Mouse (Mus musculus): Measurements from ENCODE around the gene Agap3.

Gene Agap3

GRCm38 (mm10) chr5:24428596-24428995, 23.4 kb upstream of the Agap3 start:
- no peak for DNase-seq (ENCODE audit: low spot score)

DNA sequence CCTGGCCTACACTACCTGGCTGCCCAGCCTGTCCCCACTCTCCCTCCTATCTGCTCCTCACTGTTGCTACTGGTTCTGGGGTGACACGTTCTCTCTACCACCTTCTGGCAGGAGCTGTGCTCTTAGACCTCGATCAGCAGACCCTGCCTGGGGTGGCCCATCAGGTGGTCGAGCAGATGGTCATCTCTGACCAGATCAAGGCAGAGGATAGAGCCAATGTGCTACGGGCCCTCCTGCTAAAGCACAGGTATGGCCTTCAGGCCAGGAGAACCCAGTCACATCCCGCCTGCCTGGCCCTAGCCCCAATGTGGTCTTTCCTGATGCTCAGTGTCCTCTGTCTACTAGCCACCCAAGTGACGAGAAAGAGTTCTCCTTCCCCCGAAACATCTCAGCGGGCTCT, 18.0 kb upstream of the Agap3 start:
- no peak for DNase-seq (ENCODE audit: low spot score)

GRCm38 (mm10) chr5:24441187-24441586, 10.8 kb upstream of the Agap3 start:
- DNase-seq (ENCODE audit: low spot score), result no peak

DNA sequence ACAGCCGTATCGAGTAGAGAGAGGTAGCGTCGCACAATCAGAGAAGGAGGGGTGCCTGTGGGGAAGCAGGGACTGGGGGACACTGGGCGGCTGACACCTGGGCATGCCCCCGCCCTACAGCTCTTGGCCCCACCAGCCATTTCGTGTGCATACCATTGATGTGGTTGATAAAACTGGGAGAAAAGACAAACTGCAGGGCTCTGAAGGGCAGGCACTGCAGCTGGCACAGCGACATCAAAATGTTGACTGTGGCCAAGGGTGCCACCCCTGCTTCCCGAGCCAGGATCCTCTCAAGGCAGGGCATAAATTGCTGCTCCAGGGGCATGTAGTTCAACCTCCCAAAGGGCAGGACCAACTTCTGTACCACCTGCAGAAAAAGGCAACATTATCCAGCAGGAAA, 9.9 kb upstream of the Agap3 start:
- no peak for DNase-seq (ENCODE audit: low spot score)

DNA sequence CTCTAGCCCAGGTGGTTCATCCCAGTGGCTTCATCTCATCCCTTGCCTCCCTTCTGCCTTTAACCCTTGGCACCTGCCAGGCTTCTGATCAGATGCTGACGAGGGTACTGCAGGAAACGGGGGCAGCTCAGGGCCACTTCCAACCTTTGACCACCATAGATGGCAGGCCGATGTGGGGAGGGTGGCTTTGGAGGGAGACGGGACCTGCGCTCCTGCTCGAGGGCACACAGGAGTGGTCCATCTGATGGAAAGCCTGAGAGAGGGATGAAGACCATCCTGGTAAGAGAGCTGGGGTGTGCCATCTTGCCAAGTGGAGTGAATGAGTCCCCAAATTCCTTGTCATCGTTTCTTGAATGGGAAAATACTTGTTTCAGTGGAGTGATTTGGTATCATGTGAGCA, 8.8 kb upstream of the Agap3 start:
- DNase-seq (ENCODE audit: low spot score), result no peak

DNA sequence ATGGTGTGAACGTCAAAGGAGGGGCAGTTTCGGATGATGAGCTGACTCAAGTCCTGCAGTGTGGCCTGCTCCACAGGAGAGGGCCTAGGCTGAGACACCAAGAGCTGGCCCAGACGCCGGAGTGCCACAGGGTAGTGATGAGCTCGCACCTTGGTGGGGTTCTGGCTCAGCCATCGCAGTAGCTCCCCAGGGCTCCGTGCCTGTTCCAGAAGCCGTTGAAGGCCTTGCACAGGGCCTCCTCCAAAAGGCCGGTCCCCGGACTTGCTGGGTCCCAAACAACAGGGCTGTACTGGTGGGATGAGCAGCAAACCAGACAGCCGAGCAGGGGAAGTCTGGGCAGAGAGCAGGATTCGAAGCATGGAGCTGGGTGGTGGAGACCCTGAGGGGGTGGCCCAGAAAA, 8.1 kb upstream of the Agap3 start:
- no peak for DNase-seq (ENCODE audit: low spot score)

DNA sequence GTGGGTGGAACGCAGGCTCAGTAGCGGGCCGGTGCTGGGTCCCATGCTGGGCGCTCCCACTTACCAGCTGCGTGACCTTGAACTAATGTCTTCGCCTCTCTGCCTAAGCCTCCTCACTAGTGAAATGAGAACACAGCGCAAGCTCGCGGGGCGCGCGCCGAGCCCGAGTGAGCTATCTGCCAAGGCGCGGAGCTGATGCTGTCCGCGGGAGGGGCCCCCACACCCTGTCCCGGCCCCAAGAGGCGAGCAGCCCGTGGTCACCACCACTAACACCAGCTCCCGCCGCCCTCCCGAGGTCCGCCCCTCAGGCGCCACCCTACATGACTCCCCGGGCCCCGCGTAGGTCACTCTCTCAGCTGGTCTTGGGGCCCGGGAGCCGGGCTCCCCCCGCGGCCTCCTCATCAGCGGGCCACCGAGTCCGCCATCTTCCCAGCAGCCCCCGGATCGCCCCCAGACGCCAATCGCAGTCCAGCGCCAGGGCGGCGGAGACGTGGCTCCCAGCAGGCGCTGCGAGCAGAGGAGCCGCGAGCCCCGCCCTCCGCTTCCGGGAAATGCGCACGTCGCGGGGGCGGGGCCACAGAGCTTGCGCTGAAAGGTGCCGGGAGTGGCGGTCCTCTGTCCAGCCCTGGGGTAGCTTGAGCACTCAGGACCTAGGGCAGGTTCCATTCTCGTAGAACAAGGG, 7.1 kb upstream of the Agap3 start, which contains the start of gene Fastk:
Fastk (minus strand) TSS at position 542 of the 682 bp plus-strand sequence.
- DNase-seq (ENCODE audit: low spot score), result peak; percentile 72

- no peak for DNase-seq (ENCODE audit: low spot score)
Measured at GRCm38 (mm10) chr5:24445428-24446080, 6.4 kb upstream of the Agap3 start.

GRCm38 (mm10) chr5:24446630-24447029, 5.3 kb upstream of the Agap3 start:
- no peak for DNase-seq (ENCODE audit: low spot score)

GRCm38 (mm10) chr5:24447624-24448298, 4.2 kb upstream of the Agap3 start, which contains the start of gene Tmub1:
Tmub1 (minus strand) TSS chr5:24447854.
- DNase-seq (ENCODE audit: low spot score), result no peak

DNA sequence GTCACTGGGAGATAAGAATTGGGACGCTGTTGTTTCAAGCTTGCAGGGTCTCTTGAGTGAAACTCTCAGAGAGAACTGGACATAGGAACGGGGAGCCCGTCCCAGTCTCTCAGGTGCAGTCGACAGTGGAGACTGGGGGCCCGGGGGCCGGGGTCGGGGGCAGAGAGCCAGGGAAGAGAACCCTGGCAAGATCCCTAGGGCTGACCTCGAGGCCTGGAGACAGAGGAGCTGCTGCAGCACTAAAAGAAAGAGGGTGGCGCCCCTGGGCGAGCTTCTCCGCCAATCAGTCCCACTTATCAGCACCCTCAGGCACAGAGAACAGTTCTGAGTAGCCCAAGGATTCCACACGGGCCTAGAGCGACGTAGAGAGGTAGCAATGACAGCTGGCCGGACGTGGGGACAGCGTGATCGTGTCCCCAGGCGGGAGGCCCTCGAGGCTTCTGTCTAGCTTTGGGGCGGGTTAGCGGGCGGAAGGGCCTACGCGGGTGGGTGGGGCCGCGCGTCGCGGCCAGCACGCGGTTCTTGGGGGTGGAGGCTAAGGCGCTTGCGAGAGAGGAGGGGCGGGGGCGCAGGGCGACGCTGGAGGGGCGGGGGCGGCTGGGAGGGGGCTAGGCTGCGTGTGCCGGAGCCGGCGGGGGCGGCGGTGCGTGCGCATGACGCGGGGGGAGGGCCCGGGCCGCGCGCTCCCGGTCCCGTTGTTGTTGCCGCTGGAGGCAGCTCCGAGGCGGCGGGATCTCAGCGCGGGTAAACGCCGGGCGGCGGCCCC, 530 bp upstream of the Agap3 start:
- no peak for DNase-seq (ENCODE audit: low spot score)

GRCm38 (mm10) chr5:24452691-24453233, 785 bp downstream of the Agap3 start:
- DNase-seq (ENCODE audit: low spot score), result no peak

- no peak for DNase-seq (ENCODE audit: low spot score)
Measured at GRCm38 (mm10) chr5:24453283-24453984, 1.5 kb downstream of the Agap3 start.

GRCm38 (mm10) chr5:24453985-24454303, 2.0 kb downstream of the Agap3 start:
- no peak for DNase-seq (ENCODE audit: low spot score)

DNA sequence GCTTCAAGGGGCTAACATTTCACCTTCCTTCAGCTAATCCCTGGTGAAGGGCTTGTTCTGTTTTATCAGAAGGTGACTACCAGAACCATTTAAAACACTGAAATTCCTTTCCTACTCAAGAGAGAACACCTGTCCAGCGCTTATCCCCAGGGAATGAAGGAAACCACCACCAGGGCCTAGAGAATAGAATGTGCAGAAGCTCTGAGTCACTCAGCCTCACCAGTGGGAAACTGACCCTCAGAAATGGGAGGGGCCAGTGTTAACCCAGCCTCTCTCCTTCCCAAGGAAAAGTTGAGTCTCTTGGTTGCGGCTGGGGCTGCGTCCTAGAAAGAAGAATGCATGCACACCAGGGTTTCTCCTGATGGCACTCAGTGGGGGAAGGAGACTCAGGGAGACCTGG, 3.1 kb downstream of the Agap3 start:
- DNase-seq (ENCODE audit: low spot score), result no peak

GRCm38 (mm10) chr5:24455613-24456012, 3.6 kb downstream of the Agap3 start:
- no peak for DNase-seq (ENCODE audit: low spot score)

DNA sequence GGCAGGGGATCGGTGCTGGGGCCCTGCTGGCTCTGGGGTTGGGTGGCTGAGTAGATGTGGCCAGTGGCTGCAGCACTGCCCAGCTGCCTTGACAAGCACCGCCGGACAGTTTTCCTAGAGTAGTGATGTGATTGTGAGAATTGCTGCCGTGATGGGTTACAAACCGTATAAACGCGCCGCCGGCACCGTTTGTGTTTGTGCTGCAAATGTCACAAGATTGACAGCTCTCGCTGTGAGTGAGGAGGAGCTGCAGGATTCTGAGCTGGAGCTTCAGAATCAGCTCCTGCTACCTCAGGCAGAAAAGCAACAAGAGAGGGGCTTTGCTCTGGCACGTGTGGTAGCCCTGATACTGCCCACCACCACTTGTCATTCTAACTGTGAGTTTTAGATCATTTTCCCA, 14.8 kb downstream of the Agap3 start:
- no peak for DNase-seq (ENCODE audit: low spot score)

DNA sequence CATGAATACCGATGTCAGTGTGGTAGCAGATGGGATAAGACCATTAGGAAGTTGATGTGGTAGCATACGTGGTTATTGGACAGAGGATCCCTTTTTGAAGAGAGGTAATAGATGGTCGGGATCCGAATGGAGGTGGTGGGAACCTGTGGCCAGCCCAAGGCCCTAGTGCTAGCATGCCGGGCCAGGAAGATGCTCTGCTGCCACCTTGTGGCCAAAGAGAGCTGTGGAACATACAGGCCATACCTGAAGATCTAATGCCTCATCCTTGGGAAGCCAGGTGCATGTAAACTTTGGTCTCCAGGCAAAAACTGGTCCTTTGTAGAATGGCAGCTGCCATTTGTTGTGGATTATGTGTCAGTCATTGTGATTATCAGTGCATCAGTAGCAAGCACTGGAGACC, 18.6 kb downstream of the Agap3 start:
- no peak for DNase-seq (ENCODE audit: low spot score)

GRCm38 (mm10) chr5:24472884-24473619, 21.1 kb downstream of the Agap3 start:
- no peak for DNase-seq (ENCODE audit: low spot score)

- DNase-seq (ENCODE audit: low spot score), result no peak
Measured at GRCm38 (mm10) chr5:24474025-24474722, 22.2 kb downstream of the Agap3 start.

Data from urinary bladder, postnatal 10 days (tissue).